Mouse (Mus musculus) heart, postnatal 0 days (tissue): Measurements from ENCODE around the gene Cyp2d22. TPM values are rescaled to one million over a fixed set of nuclear protein-coding genes. Genes with fewer than 3 reads are reported as not detected.

ENCODE experiments used
- ATAC-seq: fragments of 200-750 bp; cut with Nextera tagmentation; 2 replicates; pipeline ENCODE4 v1.8.0; 2017; ENCODE audit warnings: low read depth, moderate number of reproducible peaks, moderate library complexity; ENCODE audit not compliant: insufficient read depth
- DNase-seq: peaks from one replicate; pipeline ENCODE4 v3.0.0-alpha.2; 2016; ENCODE audit warnings: low spot score
- H3K27ac ChIP-seq: fragments of 300-500 bp; sonication (generic); 2 replicates; pipeline ENCODE4 v1.5.1; 2014; ENCODE audit warnings: low read depth, mild to moderate bottlenecking
- H3K27me3 ChIP-seq: fragments of 300-500 bp; sonication (generic); 2 replicates; pipeline ENCODE4 v1.6.1; 2014; ENCODE audit warnings: low read length, mixed read lengths; ENCODE audit not compliant: control insufficient read depth, insufficient read depth
- H3K36me3 ChIP-seq: fragments of 300-500 bp; sonication (generic); replicated peaks from 2 replicates; pipeline ENCODE4 v1.6.1; 2014; ENCODE audit warnings: low read length, mixed read lengths; ENCODE audit not compliant: control insufficient read depth, insufficient read depth
- H3K4me1 ChIP-seq: fragments of 300-500 bp; sonication (generic); 2 replicates; pipeline ENCODE4 v1.6.1; 2014; ENCODE audit warnings: antibody characterized with exemption; ENCODE audit not compliant: control insufficient read depth, insufficient read depth
- H3K4me2 ChIP-seq: fragments of 300-500 bp; sonication (generic); 2 replicates; pipeline ENCODE4 v1.6.1; 2014; ENCODE audit warnings: low read depth, mild to moderate bottlenecking, low read length, moderate library complexity
- H3K4me3 ChIP-seq: fragments of 300-500 bp; sonication (generic); 2 replicates; pipeline ENCODE4 v1.5.1; 2014; ENCODE audit warnings: low read depth, low read length
- H3K9ac ChIP-seq: fragments of 300-500 bp; sonication (generic); replicated peaks from 2 replicates; pipeline ENCODE4 v1.6.1; 2014; ENCODE audit warnings: low read depth, low read length, mixed read lengths
- H3K9me3 ChIP-seq: fragments of 300-500 bp; sonication (generic); replicated peaks from 2 replicates; pipeline ENCODE4 v1.6.1; 2016; ENCODE audit warnings: low read length; ENCODE audit not compliant: control insufficient read depth
- CTCF ChIP-seq: IDR thresholded peaks from 2 replicates; pipeline ENCODE4 v1.5.1; 2016; ENCODE audit warnings: antibody characterized with exemption, control low read depth, low read depth
- EP300 ChIP-seq: IDR thresholded peaks from 2 replicates; pipeline ENCODE4 v1.6.1; 2016; ENCODE audit warnings: antibody characterized with exemption, low read depth
- WGBS: fragments of 180-500 bp; shearing (Covaris S2); extraction: QIAGEN DNeasy Blood & Tissue Kit; methylation state at CpG from one replicate; pipeline ENCODE4 v1.1.7; 2014; 5-methylcytosine and 5-hydroxymethylcytosine counted together
- polyA plus RNA-seq: library from polyadenylated mRNA; unstranded; fragments of >200 nt; fragmentation: Nextera tagmentation; extraction: Ambion mirVana; gene quantifications from 2 replicates; pipeline ENCODE4 v1.2.1, GENCODE M21; 2015
- total RNA-seq: library from RNA; depleted of rRNA; stranded (reverse); fragments of >200 nt; gene quantifications from 2 replicates; pipeline ENCODE4 v1.2.3, GENCODE M21; 2014; ENCODE audit warnings: low replicate concordance; rRNA removed

Cyp2d22 gene
- total RNA-seq (14.8 and 16.8 TPM in 2 replicates), polyA plus RNA-seq (10.1 and 10.6 TPM in 2 replicates)

DNA sequence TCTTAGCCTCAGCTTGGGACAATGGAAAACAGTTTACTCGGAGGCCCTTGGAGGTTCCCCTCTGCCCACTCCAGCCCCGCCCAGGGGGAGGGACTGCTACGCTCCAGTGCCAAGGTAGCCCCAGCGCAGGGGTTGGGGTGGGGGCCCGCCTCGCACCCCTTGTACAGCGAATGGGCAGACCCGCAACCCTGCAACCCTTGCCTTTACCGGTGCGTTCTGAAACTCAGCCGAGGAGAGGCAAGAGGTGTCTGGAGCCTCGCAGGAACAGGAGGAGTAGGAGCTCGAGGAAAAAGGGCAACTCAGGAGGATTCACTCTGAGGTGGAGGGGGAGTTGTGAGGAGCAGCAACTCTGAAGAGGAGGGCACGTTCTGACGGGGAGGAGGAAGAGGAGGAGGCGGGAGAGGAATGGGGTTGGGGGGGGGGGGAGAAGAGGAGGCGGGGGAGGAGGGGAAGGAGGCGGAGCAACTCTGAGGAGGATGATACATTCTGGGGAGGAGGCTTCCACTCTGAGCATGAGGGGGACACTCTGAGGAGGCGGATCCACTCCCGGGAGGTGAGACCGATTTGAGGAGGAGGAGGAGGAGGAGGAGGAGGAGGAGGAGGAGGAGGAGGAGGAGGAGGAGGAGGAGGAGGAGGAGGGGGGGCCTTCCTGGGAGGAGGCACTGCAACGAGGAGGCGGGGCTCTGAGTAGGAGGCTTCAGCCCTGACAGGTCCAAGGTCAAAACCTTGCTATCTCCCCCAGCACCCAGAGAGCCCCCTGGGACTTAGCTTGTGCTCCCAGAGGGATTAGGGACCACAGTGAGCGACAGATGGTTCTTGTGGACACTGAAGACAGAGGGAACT lies at the start of gene Cyp2d22:
Cyp2d22 (minus strand) TSS at position 390 of the 843 bp plus-strand sequence.
- peaks cover 35% of the 10 kb centered on the region for H3K4me1 ChIP-seq
- WGBS, result 3% methylated on average over 18 of the region's 24 CpGs
- ATAC-seq, result peak; percentile 68

DNA sequence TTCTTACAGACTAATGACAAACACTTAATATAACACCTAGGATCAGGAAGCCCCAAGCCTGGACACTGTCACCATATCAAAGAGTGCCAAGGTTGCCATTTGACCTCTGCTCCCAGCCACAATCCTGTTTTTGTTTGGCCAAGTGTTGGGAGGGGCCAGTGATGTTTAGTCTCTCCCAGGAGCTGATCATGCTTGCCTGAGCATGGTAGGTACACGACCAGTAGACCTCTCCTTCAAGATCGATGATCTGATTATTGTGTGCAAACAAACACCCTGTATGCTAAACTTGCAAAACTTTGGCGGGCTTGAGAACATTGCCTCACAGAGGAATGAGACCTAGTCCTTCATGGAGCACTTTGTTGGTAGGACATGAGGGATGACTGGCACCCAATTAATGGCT lies 43.4 kb upstream of the Cyp2d22 start:
- TF ChIP-seq CTCF (no peak), EP300 (no peak)
- H3K27me3 ChIP-seq, result no peaks in the 10 kb centered on the region
- H3K4me2 ChIP-seq, result no peak overlapping the region
- no peak overlapping the region for H3K27ac ChIP-seq
- no peaks in the 10 kb centered on the region for H3K4me1 ChIP-seq
- H3K36me3 ChIP-seq, result no peaks in the 10 kb centered on the region
- H3K9me3 ChIP-seq, result peaks cover 5% of the 10 kb centered on the region; the same call in 1 of the 2 replicates
- no peak for ATAC-seq
- no peak overlapping the region for H3K4me3 ChIP-seq
- no peak for DNase-seq
- no peak overlapping the region for H3K9ac ChIP-seq
- 68% methylated on average over 3 of the region's 3 CpGs for WGBS

More for the DNA sequence above, at the start of gene Cyp2d22:
- Histone ChIP-seq H3K4me2 (peak within 1 kb of the TSS; percentile 80), H3K36me3 (0 out of 2 replicates have a peak, but pooled peaks cover 2% of the 10 kb centered on the region), H3K4me3 (peak within 1 kb of the TSS; percentile 58), H3K9ac (peak within 1 kb of the TSS; percentile 57), H3K27me3 (no peaks in the 10 kb centered on the region), H3K27ac (peak within 1 kb of the TSS; percentile 93), H3K9me3 (no peaks in the 10 kb centered on the region)
- DNase-seq, result peak; percentile 65
- no peak for TF ChIP-seq CTCF
- no peak for TF ChIP-seq EP300

DNA sequence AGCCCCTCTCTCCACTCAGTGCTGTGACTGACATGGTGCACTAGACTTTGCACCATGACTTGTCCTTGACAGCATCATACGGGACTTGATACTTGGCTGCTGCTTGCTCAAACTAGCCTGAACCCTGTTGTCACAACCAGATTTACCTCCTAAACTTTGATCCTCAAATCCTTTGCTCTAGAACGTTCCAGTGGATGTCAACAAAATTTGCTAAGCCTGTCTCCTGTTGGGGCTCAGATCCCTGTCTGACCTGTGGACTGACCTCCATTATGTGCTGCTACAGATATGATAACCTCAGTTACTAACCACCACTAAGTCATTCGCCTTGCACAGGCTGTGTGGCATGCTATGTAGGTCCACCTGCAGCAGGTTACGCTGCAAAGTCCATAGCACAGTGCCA lies 42.9 kb upstream of the Cyp2d22 start:
- DNase-seq, result no peak
- Histone ChIP-seq H3K36me3 (no peaks in the 10 kb centered on the region), H3K4me2 (no peak overlapping the region), H3K9ac (no peak overlapping the region), H3K27me3 (no peaks in the 10 kb centered on the region), H3K4me1 (no peaks in the 10 kb centered on the region), H3K4me3 (no peak overlapping the region), H3K27ac (no peak overlapping the region), H3K9me3 (no peaks in the 10 kb centered on the region)
- no peak for TF ChIP-seq EP300
- ATAC-seq, result no peak
- 63% methylated on average over 4 of the region's 4 CpGs for WGBS

DNA sequence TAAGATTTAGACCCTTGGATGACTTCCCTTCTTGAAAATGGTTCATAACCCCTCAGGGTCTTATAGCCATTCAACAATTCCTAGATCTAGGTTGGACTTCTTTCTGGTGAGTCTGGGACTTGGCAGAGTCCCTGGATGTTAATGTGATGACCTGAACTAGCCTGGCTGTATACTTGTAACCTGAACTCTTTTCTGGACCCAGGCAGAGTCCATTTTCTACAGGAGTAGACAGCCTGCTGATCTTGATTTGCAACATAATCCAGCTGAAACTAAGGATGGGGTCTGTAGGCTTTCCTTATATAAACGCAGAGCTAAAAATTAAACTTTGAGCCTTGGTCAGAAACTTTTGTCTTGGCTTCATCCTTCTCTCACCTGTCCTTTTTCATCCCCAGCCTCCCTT lies 38.6 kb upstream of the Cyp2d22 start:
- no peaks in the 10 kb centered on the region for H3K9me3 ChIP-seq
- no peak for DNase-seq
- ATAC-seq, result no peak
- no peak overlapping the region for H3K9ac ChIP-seq
- no peaks in the 10 kb centered on the region for H3K27me3 ChIP-seq
- no peaks in the 10 kb centered on the region for H3K36me3 ChIP-seq
- TF ChIP-seq CTCF, result no peak
- no peak for TF ChIP-seq EP300
- no peaks in the 10 kb centered on the region for H3K4me1 ChIP-seq
- WGBS, result 60% methylated on average over 1 of the region's 1 CpGs
- no peak overlapping the region for H3K4me3 ChIP-seq
- no peak overlapping the region for H3K4me2 ChIP-seq
- H3K27ac ChIP-seq, result no peak overlapping the region

DNA sequence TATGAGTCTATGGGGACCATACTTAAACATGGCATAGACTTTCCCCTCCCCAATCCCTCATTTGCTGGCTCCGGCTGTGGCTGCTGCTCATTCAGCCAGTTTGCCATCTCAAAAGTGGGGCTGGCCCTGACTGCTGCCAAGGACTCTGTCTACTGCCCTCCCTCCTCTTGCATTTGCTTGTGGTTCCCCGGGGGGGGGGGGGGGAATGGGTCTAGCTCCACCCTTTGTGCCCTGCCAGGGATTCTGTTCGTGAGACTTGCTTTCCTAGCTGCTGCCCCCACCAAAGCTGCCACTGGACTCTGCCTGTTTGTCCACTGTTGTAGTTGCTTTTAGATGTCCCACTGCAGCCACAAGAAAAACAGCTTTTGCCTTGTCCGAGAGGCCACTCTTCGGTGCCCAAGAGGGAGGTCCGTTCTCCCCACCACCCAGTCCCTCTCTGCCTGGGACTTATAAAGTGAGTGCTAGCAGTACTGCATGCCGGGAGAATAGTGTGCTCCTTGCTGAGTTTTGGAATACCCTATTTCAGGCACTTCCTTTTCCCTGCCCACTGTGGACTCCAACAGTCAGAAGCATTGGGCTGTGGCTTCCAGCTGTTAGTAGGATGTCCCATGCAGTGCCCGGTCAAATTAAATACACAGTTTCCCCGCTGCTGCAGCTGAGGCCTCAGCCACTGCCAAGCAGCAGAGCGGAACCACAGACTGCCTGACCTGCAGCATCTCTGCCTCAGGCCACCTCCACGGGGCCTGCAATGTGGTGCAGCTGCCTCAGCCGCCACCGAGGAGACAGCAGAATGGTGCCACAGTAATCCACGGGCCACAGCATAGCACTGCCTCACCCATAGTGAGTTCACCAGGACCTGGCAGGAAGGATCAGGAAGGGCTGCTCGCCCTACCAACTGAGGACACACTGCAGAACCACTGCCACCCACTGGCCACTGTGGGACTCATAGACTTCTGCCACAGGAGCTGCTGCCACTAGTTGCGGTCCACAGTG lies 37.0 kb upstream of the Cyp2d22 start:
- DNase-seq (peak; percentile 79), ATAC-seq (peak; percentile 98)
- Histone ChIP-seq H3K9me3 (no peaks in the 10 kb centered on the region), H3K4me2 (peak overlapping the region; percentile 42), H3K4me1 (no peaks in the 10 kb centered on the region), H3K27me3 (no peaks in the 10 kb centered on the region), H3K4me3 (no peak overlapping the region), H3K36me3 (no peaks in the 10 kb centered on the region), H3K27ac (0 out of 2 replicates have a peak overlapping the region, but pooled peaks have one; percentile 26), H3K9ac (0 out of 2 replicates have a peak overlapping the region, but pooled peaks have one; percentile 17)
- 26% methylated on average over 15 of the region's 16 CpGs for WGBS
- TF ChIP-seq EP300 (no peak), CTCF (peak; percentile 95)
